Mouse (Mus musculus) embryonic facial prominence, embryonic 14.5 days (tissue): ENCODE results near the gene Mycl. TPM values are rescaled to one million over a fixed set of nuclear protein-coding genes. Genes with fewer than 3 reads are reported as not detected.
"Not testable (repeated sequence)": the region's sequence is repeated elsewhere in the genome, so short reads cannot be mapped to it uniquely, and the experiment has no call there.

Experiments used
- ATAC-seq: fragments of 200-750 bp; cut with Nextera tagmentation; 2 replicates; pipeline ENCODE4 v1.8.0; 2017; ENCODE audit warnings: low read depth, moderate number of reproducible peaks, moderate TSS enrichment
- DNase-seq: peaks from one replicate; pipeline ENCODE4 v3.0.0-alpha.2; 2015; ENCODE audit warnings: low spot score
- H3K27ac ChIP-seq: fragments of 300-500 bp; sonication (generic); replicated peaks from 2 replicates; pipeline ENCODE4 v1.5.1; 2014; ENCODE audit warnings: low read depth, mild to moderate bottlenecking, low read length, moderate library complexity
- H3K27me3 ChIP-seq: fragments of 300-500 bp; sonication (generic); replicated peaks from 2 replicates; pipeline ENCODE4 v1.6.1; 2014; ENCODE audit warnings: low read length; ENCODE audit not compliant: control insufficient read depth, insufficient read depth
- H3K36me3 ChIP-seq: fragments of 300-500 bp; sonication (generic); 2 replicates; pipeline ENCODE4 v1.6.1; 2014; ENCODE audit warnings: low read length, mixed read lengths; ENCODE audit not compliant: control insufficient read depth, insufficient read depth
- H3K4me1 ChIP-seq: fragments of 300-500 bp; sonication (generic); 2 replicates; pipeline ENCODE4 v1.6.1; 2014; ENCODE audit warnings: antibody characterized with exemption, low read length; ENCODE audit not compliant: control insufficient read depth, insufficient read depth
- H3K4me2 ChIP-seq: fragments of 300-500 bp; sonication (generic); 2 replicates; pipeline ENCODE4 v1.6.1; 2014; ENCODE audit warnings: low read depth, mild to moderate bottlenecking, low read length, moderate library complexity, mixed read lengths
- H3K4me3 ChIP-seq: fragments of 300-500 bp; sonication (generic); 2 replicates; pipeline ENCODE4 v1.5.1; 2014; ENCODE audit warnings: low read depth, mild to moderate bottlenecking, low read length
- H3K9ac ChIP-seq: fragments of 300-500 bp; sonication (generic); 2 replicates; pipeline ENCODE4 v1.6.1; 2014; ENCODE audit warnings: low read depth, mild to moderate bottlenecking, low read length, moderate library complexity, mixed read lengths
- H3K9me3 ChIP-seq: fragments of 300-500 bp; sonication (generic); 2 replicates; pipeline ENCODE4 v1.6.1; 2016; ENCODE audit warnings: low read length; ENCODE audit not compliant: control insufficient read depth
- WGBS: fragments of 180-500 bp; shearing (Covaris S2); extraction: QIAGEN DNeasy Blood & Tissue Kit; methylation state at CpG from one replicate; pipeline ENCODE4 v1.1.7; 2014; 5-methylcytosine and 5-hydroxymethylcytosine counted together
- polyA plus RNA-seq: library from polyadenylated mRNA; unstranded; fragments of >200 nt; fragmentation: Nextera tagmentation; extraction: Ambion mirVana; gene quantifications from 2 replicates; pipeline ENCODE4 v1.2.1, GENCODE M21; 2014

The Mycl gene
- polyA plus RNA-seq, 1 experiment from 2014 or later: 26.9 TPM

DNA sequence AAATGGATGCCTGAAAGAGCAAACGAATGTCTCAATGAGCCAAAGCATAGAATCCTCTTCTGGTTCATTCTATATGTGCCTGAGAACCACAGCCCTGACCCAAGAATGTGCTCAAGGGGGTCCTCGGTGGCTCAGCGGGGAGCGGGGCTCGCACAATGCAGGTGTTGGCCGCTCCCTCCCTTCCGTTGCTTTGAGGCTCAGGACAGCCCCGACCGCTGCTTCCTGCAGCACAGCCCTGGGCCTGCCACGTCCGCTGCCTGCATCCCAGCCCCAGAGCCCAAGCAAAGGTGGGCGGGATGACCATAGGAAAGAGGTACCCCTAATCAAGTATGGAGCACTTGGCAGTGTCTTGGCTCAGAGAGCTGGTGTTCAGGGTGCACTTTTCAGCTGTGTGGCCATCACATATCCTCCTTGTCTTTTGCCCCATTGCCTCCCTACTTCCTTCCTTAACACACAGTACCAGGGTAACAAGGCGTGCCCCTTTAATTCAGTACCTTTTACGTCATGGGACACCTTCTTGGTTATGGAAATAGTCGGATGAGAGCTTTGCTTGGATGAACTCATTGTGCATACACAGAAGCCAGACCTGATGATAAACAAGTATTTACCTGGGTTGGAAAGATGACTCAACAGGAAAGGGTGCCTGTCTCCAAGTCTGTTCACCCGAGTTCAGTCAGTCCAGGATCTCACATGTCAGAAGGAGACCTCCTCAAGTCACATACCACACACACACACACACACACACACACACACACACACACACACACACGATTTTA lies 11.8 kb upstream of the Mycl start:
- 19% methylated on average over 16 of the region's 17 CpGs for WGBS
- H3K4me1 ChIP-seq: 0 out of 2 replicates have a peak, but pooled peaks cover 3% of the 10 kb centered on the region

DNA sequence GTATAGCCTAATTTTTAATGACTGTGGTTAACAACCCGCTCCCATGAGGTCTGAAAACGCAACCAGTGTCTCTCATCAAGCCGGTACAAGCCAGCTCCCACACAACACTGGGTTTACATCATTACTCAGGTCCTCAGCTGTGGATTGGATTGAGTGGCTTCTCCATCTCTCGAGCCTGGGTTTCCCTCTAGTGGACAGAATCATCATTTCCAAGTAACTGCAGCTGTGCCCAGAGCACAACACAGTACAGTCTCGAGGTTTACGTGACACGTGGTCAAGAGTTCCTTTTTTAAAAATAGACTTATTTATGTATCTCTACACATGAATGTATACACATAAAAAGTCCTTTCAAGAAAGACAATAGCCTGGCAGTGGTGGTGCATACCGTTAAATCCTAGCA lies 10.3 kb upstream of the Mycl start:
- H3K4me1 ChIP-seq: 0 out of 2 replicates have a peak, but pooled peaks cover 3% of the 10 kb centered on the region
- DNase-seq: peak; percentile 88
- peak; percentile 90 for ATAC-seq
- no peaks in the 10 kb centered on the region for H3K36me3 ChIP-seq
- H3K27ac ChIP-seq: no peak overlapping the region
- WGBS: 35% methylated on average over 8 of the region's 8 CpGs
- no peak overlapping the region for H3K4me2 ChIP-seq
- no peaks in the 10 kb centered on the region for H3K9me3 ChIP-seq
- no peak overlapping the region for H3K4me3 ChIP-seq
- no peak overlapping the region for H3K9ac ChIP-seq
- H3K27me3 ChIP-seq: peaks cover 24% of the 10 kb centered on the region

More for the DNA sequence above, 11.8 kb upstream of the Mycl start:
- Histone ChIP-seq H3K27ac (no peak overlapping the region), H3K27me3 (peaks cover 24% of the 10 kb centered on the region), H3K9me3 (no peaks in the 10 kb centered on the region), H3K36me3 (no peaks in the 10 kb centered on the region), H3K4me2 (peak overlapping the region; percentile 29), H3K9ac (no peak overlapping the region), H3K4me3 (no peak overlapping the region)
- DNase-seq (no peak), ATAC-seq (no peak)

DNA sequence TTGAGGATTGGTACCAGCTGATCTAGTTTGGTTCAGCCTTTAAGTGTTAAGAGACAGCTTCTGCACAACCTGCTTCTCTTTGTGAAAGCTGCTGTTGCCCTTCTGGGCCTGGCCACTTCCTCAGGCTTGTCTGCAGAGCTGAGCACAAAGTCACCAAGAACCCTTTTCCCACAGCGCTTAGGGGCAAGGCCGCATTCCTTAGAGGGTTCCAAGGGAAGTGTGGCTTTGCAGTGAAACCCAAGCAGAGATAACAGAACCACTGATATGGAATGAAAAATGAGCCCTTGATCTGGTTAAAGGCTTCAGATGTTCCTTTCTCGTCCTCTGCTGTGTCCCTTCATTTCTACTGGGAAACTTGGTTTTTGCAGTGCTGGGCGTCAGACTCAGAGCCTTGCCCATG lies 8.0 kb upstream of the Mycl start:
- WGBS: 76% methylated on average over 4 of the region's 4 CpGs
- no peak overlapping the region for H3K4me2 ChIP-seq
- H3K4me3 ChIP-seq: no peak overlapping the region
- H3K27me3 ChIP-seq: peaks cover 21% of the 10 kb centered on the region
- 0 out of 2 replicates have a peak, but pooled peaks cover 3% of the 10 kb centered on the region for H3K4me1 ChIP-seq
- H3K9ac ChIP-seq: no peak overlapping the region
- no peak overlapping the region for H3K27ac ChIP-seq
- H3K36me3 ChIP-seq: no peaks in the 10 kb centered on the region
- no peaks in the 10 kb centered on the region for H3K9me3 ChIP-seq
- ATAC-seq (no peak), DNase-seq (no peak)

DNA sequence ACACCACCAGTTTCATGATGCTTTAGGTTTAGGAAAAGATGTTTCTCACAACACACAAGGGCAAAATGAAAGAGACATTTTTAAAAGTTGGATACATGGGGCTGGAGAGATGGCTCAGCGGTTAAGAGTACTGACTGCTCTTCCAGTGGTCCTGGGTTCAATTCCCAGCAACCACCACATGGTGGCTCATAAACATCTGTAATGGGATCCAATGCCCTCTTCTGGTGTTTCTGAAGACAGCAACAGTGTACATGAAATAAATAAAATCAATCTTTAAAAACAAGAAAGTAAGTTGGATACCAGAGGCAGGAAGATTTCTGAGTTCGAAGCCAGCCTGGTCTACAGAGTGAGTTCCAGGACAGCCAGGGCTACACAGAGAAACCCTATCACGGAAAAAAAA lies 7.4 kb upstream of the Mycl start:
- H3K4me1 ChIP-seq, H3K4me3 ChIP-seq, H3K36me3 ChIP-seq, H3K4me2 ChIP-seq, DNase-seq, H3K9me3 ChIP-seq, H3K27ac ChIP-seq, ATAC-seq, H3K9ac ChIP-seq: not testable (repeated sequence)
- WGBS: 60% methylated on average over 3 of the region's 3 CpGs
- H3K27me3 ChIP-seq: peaks cover 15% of the 10 kb centered on the region

DNA sequence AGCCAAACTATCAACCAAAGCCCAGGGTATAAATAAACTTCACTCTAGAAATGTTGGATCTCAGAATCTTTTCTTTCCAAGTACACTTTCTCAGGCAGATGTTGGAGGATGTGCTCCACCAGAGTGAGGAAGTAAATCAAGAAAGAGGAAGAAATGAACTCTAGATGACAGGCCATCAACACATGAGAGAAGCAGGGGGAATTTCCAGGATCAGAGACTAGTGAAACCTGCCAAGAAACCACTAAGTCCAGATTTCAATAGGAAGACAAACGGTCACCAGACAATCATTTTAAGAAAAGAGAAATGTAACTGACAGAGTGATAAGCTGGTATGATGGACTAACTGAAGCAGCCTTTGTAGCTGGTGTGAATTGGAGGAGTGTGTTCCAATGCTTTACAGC lies 4.3 kb upstream of the Mycl start:
- no peaks in the 10 kb centered on the region for H3K4me1 ChIP-seq
- H3K9ac ChIP-seq: no peak overlapping the region
- H3K9me3 ChIP-seq: no peaks in the 10 kb centered on the region
- no peaks in the 10 kb centered on the region for H3K36me3 ChIP-seq
- no peaks in the 10 kb centered on the region for H3K27me3 ChIP-seq
- DNase-seq (no peak), ATAC-seq (no peak)
- 85% methylated on average over 1 of the region's 1 CpGs for WGBS
- H3K4me2 ChIP-seq: no peak overlapping the region
- no peak overlapping the region for H3K27ac ChIP-seq
- H3K4me3 ChIP-seq: no peak overlapping the region

DNA sequence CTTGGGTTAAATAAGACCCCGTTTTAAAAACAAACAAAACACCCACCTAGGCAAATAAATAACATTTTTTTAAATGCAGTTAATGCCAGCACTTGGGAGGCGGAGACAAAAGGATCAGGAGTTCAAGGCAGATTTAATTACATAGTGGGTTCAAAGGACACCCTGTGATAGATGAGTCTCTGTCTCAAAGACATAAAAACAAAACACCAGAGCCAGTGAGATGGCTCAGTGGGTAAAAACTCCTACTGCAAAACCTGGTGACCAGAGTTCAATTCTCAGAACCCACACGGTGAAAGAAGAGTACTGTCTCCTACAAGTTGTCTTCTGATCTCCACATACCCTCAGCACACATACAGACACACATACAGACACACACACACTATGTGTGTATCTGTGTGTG lies 3.2 kb upstream of the Mycl start:
- 62% methylated on average over 3 of the region's 3 CpGs for WGBS
- Histone ChIP-seq H3K9me3 (no peaks in the 10 kb centered on the region), H3K4me3 (no peak overlapping the region), H3K9ac (no peak overlapping the region), H3K27me3 (no peaks in the 10 kb centered on the region), H3K36me3 (no peaks in the 10 kb centered on the region), H3K4me2 (no peak overlapping the region), H3K4me1 (peaks cover 4% of the 10 kb centered on the region; the same call in 1 of the 2 replicates), H3K27ac (no peak overlapping the region)
- no peak for DNase-seq
- no peak for ATAC-seq

DNA sequence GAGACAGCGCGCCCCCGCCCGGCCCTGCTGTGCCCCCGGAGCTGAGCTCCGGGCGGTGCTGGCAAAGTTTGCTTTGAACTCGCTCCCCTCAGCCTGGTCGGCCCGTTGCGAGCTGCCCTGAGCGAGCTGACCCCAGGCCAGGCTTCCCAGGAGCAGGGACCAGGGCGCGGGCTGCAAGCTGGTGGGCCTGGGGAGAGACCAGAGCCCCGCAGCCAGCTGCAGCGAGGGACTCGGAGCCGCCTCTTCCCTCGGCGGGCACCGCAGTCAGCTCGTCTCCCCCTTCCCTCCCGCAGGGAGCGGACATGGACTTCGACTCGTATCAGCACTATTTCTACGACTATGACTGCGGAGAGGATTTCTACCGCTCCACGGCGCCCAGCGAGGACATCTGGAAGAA lies 767 bp downstream of the Mycl start:
- H3K9me3 ChIP-seq: no peaks in the 10 kb centered on the region
- H3K27ac ChIP-seq: peak overlapping the region; percentile 84
- peak; percentile 55 for DNase-seq
- peaks cover 11% of the 10 kb centered on the region for H3K4me1 ChIP-seq
- H3K9ac ChIP-seq: peak overlapping the region; percentile 90
- WGBS: 0% methylated on average over 12 of the region's 32 CpGs
- peak overlapping the region; percentile 78 for H3K4me3 ChIP-seq
- H3K27me3 ChIP-seq: no peaks in the 10 kb centered on the region
- H3K4me2 ChIP-seq: peak overlapping the region; percentile 96
- H3K36me3 ChIP-seq: 0 out of 2 replicates have a peak, but pooled peaks cover 12% of the 10 kb centered on the region
- peak; percentile 23 for ATAC-seq

DNA sequence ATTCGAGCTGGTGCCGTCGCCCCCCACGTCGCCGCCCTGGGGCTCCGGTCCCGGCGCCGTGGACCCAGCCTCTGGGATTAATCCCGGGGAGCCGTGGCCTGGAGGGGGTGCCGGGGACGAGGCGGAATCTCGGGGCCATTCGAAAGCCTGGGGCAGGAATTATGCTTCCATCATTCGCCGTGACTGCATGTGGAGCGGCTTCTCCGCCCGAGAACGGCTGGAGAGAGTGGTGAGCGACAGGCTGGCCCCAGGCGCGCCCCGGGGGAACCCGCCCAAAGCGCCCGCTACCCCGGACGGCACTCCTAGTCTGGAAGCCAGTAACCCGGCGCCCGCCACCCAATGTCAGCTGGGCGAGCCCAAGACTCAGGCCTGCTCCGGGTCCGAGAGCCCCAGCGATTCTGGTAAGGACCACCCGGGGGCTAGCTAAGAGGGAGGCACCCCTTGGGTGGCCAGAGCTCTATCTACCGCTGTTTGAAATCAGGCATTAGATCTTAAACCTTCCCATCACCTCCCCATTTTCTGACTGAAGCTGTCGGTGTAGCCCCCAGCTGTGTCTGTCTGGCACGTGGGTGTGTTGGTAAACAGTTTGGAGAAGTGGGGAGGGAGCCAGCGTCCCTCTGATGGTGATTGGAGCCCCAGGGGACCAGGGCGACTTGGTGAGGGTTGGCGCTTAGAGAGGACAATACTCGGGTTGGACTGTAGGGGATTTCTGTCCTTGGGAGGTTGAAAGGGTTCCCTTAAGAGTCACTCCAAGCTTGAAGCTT lies 1.3 kb downstream of the Mycl start:
- Histone ChIP-seq H3K9me3 (no peaks in the 10 kb centered on the region), H3K9ac (peak overlapping the region; percentile 90), H3K4me1 (peaks cover 11% of the 10 kb centered on the region), H3K36me3 (0 out of 2 replicates have a peak, but pooled peaks cover 13% of the 10 kb centered on the region), H3K4me3 (peak overlapping the region; percentile 78), H3K27ac (peak overlapping the region; percentile 84), H3K27me3 (no peaks in the 10 kb centered on the region), H3K4me2 (peak overlapping the region; percentile 96)
- ATAC-seq (no peak), DNase-seq (peak; percentile 76)
- WGBS: 0% methylated on average over 24 of the region's 47 CpGs
